Mouse (Mus musculus): ENCODE measurements around the gene Ubxn11. TPM values are rescaled to one million over a fixed set of nuclear protein-coding genes. Genes with fewer than 3 reads are reported as not detected.
A peak's percentile ranks its signal among the peaks of the same experiment; 100 is the strongest.
"Not testable (repeated sequence)": the region's sequence is repeated elsewhere in the genome, so short reads cannot be mapped to it uniquely, and the experiment has no call there.

The Ubxn11 gene
- total RNA-seq, 2 experiments from 2014 or later: 2.0 to 2.3 TPM

DNA sequence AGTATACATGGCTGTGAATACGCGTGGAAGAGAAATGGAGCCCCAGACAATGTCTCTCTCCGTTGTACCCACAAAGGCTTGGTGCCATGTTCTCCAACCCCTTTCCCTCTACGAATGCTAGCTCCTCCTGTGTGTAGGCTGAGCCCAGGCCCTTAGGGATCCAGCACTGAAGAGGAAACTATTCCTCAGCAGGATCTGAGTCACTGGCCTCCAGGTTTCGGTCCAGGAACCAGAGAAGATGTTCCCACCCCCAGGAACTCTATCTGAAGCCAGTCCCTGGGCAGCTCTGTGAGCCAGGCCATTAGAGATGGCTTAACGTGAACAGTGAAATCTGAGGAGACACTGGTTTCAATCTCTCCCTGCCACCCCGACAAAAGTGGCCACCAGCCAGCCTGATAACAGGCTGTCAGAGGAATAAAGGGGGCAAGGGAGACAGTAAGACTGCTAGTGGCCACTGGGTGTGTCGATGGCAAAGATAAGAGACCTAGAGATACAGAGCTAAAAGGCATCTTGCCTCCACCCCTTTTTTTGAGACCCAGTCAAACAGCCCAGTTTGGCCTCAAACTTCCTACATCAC is 30.2 kb downstream of the Ubxn11 start:
- DNase-seq: no peak
- intact Hi-C loops (cut with DNase I): no loop called here

DNA sequence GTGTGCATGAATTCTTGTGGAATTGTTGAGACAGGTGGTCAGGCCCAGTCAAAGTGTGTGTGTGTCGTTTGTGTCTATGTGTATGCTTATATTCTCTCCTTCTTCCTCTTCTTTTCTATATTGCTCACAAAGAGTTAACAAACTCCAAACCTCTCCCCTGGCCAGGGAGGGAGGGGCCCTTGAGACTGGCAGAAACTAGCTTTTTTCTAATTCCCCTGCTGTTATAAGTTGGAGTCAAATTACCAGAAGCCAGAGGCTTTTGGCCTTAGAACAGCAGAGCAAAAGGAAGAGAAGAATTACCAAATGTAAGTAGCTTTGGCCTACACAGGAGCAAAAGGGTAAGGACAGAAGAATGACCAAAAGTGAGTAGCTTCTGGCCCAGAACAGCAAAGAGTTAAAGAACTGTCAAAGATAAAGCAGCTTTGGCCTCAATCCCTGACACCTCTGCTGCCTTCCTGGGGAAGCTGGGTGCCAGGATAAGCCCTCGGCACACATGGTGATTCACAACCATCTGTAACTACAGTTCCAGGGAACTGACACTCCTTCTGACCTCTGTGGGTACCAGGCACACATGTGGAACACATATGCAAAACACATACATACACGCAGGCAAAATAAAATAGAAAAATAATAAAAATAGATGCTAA is 34.0 kb downstream of the Ubxn11 start:
- DNase-seq: no peak
- intact Hi-C loops (cut with DNase I): no loop called here

DNA sequence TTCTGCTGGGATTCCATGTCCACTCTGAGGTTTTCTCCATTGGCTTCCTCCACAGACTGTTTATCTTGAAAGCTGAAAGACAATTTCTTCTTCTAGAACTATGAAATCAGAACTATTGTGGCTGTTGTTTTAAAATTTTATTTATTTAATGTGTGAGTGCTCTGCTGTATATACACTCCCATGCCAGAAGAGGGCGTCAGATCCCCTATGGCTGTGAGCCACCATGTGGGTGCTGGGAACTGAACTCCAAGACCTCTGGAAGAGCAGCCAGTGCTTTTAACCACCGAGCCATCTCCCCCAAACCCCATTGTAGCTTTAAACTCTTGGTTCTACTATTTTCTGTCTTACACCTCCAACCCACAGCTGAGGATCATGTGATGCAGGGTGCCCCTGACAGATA is 36.5 kb downstream of the Ubxn11 start:
- intact Hi-C loops (cut with DNase I): no loop called here
- DNase-seq: no peak

DNA sequence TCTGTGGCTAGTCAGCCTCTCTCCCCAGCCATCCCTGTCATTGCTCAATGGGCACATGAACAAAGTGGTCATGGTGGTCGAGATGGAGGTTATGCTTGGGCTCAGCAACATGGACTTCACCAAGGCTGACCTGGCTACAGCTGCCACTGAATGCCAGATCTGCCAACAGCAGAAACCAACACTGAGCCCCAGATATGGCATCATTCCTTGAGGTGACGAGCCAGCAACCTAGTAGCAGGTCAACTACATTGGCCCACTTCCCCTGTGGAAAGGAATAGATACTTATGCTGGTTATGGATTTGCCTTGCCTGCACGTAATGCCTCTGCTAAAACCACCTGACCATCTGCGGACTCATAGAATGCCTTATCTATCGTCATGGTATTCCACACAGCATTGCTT is 41.9 kb downstream of the Ubxn11 start:
- intact Hi-C loops (cut with DNase I); DNase-seq: not testable (repeated sequence)

DNA sequence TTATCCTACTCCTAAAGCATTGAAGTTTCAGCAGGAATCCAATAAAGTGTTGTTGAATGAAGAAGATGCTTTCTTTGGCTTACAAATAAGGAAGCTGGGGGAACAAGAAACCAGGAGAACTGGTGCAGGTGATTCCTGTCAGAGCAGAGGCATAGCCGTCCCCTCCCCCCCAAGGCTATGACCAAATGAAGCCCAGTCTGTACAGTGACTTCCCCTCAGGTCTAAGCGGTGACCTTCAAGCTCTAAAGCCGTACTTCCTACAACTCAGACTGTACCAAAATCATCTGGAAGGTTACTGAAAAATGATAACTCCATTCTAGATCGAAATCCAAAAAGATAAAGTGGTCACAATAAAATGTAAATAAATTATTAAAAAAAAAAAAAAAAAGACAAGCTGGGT is 47.0 kb downstream of the Ubxn11 start:
- intact Hi-C loops (cut with DNase I): no loop called here

DNA sequence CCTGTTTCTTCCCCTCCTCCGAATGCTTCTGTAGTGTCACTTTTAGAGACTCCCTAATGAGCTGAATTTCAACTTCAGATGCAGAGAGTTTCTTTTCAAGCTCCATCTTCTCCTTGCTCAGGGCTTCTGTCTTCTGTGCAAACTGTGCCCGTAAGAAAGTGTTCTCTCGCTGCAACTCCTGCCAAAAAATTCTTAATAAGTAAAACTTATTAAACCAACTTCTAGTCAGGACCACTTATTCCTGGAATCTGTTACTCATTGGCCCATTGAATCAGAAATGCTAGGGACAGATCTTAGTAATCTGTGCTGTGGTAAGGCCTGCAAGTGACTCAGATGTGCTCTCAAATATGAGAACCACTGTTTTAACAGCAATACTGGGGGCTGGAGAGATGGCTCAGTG is 49.7 kb downstream of the Ubxn11 start:
- intact Hi-C loops (cut with DNase I): no loop called here
- no peak for DNase-seq

More for the DNA sequence above, 47.0 kb downstream of the Ubxn11 start:
- DNase-seq: no peak

DNA sequence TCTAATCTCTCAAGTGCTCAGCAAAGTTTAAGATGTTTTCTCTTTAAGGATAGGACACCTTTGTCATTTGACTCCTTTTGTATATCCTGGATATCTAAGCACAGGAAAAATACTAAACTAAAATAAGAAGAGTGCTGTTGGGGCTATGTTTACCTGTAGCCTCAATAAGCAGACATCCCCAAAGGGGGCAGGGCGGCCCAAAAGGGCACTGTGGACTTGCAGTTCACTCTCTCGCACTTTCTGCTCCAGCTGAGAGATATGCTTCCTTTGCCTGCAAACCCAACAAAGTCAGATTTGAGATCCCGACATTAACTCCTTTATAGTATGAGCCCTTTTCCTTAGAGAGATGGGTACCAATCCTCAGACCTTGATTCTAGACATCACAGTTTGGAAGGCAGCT is 51.3 kb downstream of the Ubxn11 start:
- intact Hi-C loops (cut with DNase I): no loop called here
- no peak for DNase-seq

DNA sequence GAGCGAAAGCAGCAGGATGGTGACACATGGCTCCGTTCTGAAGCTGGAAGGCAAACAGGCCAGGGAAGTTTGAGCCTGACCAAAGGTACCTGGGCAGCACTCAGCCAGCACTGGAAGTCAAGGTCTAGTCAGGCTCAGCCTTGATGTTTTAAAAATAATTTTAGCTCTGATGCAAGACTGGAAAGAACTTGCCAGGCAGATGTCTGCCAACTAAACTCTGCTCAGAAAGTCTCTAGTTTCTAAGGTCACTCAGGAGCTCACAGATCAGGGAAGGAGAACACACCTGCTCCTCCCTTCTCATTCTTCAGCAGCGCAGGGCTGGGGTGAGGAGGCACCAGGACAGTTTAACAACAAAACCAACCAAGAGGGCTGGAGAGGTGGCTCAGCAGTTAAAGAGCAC is 52.0 kb downstream of the Ubxn11 start:
- intact Hi-C loops (cut with DNase I): no loop called here

DNA sequence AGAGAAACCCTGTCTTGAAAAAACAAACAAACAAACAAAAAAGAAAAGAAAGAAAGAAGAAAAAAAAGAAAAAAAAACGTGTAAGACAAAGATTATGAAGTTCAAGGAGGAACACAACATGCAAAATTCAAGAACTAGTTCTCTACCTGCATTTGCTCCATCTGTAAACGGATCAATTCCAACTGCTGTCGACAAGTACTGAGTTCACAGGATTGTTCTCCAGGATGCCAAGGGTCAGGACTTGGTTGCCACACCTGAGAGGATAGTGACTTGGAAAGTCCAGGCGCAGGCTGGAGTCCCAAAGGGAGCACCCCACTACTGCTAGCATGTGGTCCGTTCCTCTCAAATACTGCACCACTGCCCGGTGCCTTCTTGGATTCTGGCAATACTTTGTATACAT is 53.2 kb downstream of the Ubxn11 start:
- no peak for DNase-seq
- intact Hi-C loops (cut with DNase I): no loop called here

More for the DNA sequence above, 52.0 kb downstream of the Ubxn11 start:
- peak; percentile 39 to 67 for DNase-seq

DNA sequence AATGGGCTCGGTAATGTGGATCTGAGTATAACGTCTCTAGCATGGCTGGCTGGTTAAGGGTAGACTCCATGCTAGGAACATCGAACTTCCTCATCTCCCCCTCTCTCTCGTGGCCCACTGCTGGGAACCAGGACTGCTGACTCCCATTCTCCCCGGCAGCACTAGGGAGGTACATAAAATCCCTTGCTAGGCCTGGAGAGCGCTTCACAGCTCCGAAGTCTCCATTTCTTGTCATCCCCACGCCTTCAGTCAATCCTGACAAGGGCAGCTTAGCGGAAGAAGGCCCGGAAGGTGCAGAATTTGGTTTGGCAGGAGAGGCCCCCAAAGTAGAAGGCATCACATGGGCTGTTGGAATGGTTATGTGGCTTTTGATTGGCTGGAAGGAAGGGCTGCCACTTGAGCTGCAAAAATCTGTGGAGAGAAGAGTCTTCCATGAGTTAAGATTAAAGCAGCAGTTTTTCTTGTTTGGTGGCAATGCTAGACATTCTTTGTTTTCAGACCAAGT is 53.6 kb downstream of the Ubxn11 start:
- intact Hi-C loops (cut with DNase I): no loop called here
- DNase-seq: peak; percentile 20 to 22

DNA sequence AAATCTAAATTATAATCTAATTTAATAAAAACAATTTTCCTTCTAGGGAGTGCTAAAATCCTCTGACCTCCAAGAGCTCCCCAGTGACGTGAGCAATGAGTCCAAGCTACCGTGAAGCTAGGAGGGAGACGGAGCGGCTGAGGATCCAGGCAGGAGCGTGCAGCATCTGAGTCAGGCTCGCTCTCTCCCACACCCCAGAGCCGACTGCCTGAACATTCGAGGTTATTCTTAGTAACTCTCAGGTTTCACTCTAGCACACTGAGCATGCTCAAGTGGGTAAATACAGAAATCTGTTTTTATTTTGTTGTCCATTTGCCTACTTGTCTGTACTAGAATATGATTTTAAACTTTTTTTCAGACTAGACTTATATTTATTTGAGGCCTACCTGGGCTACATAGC is 54.4 kb downstream of the Ubxn11 start:
- intact Hi-C loops (cut with DNase I): no loop called here
- peak; percentile 51 to 63 for DNase-seq

DNA sequence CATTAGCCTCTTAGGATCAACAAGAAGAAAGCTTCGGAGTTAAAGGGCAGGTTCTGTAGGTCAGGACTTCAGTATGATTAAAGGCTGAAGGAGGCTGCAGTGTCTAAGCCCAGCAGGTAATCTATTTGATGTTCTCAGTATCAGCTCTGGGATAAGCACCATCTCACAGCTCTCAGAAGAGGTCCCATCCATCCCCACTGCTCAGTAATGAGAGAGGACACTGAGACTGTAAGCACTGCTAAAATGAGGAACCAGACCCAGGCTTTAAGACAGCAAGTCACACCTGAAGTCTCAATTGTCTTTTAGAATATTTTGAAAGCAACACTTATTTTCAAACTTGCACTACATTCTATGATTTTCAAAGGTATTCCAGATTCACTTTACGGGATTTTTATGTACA is 55.2 kb downstream of the Ubxn11 start:
- intact Hi-C loops (cut with DNase I): no loop called here

DNA sequence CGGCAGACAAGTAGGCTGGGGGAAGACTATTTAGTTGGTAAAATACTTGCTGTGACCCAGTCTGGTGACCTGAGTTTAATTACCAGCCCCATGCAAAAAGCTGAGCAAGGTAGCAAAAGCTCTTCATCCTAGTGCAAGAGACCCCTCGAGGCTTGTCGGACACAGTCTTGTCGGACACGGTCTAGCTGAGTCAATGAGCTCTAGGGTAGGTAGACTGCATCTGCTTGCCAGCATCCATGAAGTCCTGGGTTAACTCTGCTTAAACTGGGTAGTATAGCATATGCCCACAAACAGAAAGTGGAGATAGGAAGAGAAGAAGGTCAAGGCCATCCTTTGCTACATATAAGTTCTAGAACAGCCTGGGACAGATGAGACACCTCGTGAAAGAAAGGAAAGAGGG is 56.4 kb downstream of the Ubxn11 start:
- no peak for DNase-seq
- intact Hi-C loops (cut with DNase I): no loop called here

More for the DNA sequence above, 55.2 kb downstream of the Ubxn11 start:
- DNase-seq: no peak

DNA sequence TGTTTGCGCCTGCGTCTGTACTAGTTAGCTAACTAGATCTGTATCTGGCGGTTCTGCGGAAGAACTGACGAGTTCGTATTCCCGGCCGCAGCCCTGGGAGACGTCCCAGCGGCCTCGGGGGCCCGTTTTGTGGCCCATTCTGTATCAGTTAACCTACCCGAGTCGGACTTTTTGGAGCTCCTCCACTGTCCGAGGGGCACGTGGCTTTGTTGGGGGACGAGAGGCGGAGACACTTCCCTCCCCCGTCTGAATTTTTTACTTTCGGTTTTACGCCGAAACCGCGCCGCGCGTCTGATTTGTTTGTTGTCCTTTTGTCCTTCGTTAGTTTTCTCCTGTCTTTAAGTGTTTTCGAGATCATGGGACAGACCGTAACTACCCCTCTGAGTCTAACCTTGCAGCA is 57.7 kb downstream of the Ubxn11 start:
- intact Hi-C loops (cut with DNase I): not testable (repeated sequence)

DNA sequence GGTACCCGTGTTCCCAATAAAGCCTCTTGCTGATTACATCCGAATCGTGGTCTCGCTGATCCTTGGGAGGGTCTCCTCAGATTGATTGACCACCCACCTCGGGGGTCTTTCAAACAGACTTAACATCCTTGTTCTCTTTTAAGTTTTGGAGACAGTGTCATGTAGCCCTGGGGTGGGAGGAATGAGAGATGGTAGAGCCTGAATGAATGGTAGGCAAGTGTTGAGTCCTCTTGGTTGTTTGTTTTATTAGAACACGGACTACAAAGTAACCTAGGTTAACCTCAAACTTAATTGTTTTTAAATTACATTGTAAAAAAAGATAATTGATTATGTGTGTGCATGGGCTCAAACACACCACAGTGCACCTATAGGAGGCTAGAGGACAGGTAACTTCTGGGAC is 62.2 kb downstream of the Ubxn11 start:
- no peak for DNase-seq
- intact Hi-C loops (cut with DNase I): no loop called here

More for the DNA sequence above, 57.7 kb downstream of the Ubxn11 start:
- peak; percentile 52 to 59 for DNase-seq

DNA sequence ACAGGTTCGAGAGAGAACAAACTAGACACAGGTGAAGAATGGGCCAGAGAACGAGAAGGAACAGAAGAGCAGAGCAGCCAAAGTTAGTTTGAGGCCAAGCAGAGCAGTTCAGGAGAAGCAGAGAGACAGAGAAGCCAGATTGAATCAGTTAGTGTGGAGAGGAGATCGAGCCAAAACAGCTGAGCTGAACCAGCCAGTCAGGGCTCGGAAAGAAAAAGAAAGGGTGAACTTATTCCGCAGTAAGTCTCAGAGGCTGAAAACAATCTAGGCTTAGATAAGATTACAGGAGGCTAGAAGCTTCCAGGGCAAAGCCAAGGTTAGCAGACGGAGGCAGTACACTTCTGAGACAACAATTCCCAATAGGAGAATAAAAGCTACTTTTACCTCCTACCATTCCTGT is 62.7 kb downstream of the Ubxn11 start:
- DNase-seq: peak in 1 of 2 experiments; percentile 27
- intact Hi-C loops (cut with DNase I): no loop called here

DNA sequence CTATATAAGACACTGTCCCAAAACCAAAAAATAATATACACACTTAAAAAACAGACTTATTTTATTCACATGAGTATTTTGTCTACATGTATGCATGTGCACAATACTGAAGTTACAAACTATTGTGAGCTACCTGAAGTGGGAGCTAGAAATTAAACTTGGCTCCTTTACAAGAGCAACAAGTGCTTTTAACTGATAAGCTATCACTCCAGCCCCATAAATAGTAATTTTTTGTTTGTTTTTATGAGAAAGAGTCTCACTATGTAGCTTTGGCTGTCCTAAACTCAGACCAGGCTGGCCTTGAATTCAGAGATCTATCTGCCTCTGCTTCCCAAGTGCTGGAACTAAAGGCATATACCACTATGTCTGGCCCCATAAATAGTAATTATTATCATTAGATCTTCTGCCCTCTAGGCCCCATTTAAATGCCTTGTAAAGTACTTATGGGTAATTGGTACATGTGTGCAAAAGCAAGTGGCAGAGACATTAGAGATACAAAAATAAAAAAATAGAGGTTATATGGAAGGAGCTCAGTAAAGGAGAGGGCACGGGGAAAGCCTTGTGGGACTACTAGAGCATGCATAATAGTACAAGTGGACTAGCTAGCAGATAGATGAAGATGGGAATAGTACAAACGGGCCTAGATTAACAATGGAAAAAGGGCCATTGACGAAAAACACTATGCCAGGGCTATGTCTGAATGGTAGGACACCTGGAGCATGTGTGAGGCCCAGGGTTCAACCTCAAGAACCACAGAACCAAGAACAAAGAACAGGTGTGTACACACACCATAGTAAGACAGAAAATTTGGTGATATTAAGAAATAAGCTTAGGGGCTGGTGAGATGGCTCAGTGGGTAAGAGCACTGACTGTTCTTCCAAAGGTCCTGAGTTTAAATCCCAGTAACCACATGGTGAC is 63.4 kb downstream of the Ubxn11 start:
- DNase-seq: no peak
- intact Hi-C loops (cut with DNase I): no loop called here

DNA sequence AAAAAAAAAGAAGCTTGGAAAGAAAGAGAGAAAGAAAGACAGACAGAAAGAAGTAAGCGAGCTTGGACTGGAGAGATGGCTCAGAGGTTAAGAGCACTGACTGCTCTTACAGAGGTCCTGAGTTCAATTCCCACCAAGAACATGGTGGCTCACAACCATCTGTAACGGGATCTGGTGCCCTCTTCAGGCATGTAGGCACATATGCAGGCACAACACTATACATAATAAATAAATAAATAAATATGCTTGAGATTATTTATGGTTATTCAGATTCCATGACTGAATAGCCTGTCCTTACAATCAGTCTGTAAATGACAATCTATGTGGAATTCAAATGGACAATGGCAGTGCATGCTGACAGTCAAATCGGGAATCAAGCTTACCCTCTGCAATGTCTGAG is 64.5 kb downstream of the Ubxn11 start:
- no peak for DNase-seq
- intact Hi-C loops (cut with DNase I): no loop called here

DNA sequence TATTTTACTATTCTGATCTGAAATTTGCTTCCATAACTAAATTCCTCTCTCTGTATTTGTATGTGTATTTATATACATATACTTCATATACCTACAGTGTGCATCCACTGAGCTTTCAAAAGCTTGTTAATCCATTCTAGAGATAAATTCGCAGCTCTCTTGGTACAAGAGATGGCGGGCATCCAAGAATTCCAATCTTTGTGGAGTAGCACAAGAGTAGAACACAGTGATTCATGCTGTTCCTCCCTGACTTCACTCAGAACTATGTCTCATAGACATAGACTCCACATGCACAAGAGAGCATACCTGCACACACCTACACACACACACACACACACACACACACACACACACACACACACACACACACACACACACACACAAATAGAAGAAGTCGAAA is 70.0 kb downstream of the Ubxn11 start:
- intact Hi-C loops (cut with DNase I): no loop called here
- DNase-seq: peak; percentile 55 to 65
